Mouse (Mus musculus) hindbrain, embryonic 11.5 days (tissue): ENCODE results near the gene Hspa1b. TPM values are rescaled to one million over a fixed set of nuclear protein-coding genes. Genes with fewer than 3 reads are reported as not detected.
A peak's percentile ranks its signal among the peaks of the same experiment; 100 is the strongest.

Experiments
- ATAC-seq: fragments of 200-750 bp; cut with Nextera tagmentation; 2 replicates; pipeline ENCODE4 v1.8.0; 2017; ENCODE audit warnings: mild to moderate bottlenecking, moderate TSS enrichment, moderate library complexity; ENCODE audit not compliant: low FRiP score
- DNase-seq: peaks from one replicate; pipeline ENCODE4 v3.0.0-alpha.2; 2015; ENCODE audit warnings: low spot score
- H3K27ac ChIP-seq: fragments of 300-500 bp; sonication (generic); 2 replicates; pipeline ENCODE4 v1.5.1; 2014; ENCODE audit warnings: mild to moderate bottlenecking, low read depth, low read length
- H3K27me3 ChIP-seq: fragments of 300-500 bp; sonication (generic); 2 replicates; pipeline ENCODE4 v1.6.1; 2014; ENCODE audit warnings: mild to moderate bottlenecking, low read length, moderate library complexity, mixed read lengths; ENCODE audit not compliant: control insufficient read depth, insufficient read depth
- H3K36me3 ChIP-seq: fragments of 300-500 bp; sonication (generic); 2 replicates; pipeline ENCODE4 v1.6.1; 2014; ENCODE audit warnings: mild to moderate bottlenecking, low read length, moderate library complexity, mixed read lengths; ENCODE audit not compliant: control insufficient read depth, insufficient read depth
- H3K4me1 ChIP-seq: fragments of 300-500 bp; sonication (generic); replicated peaks from 2 replicates; pipeline ENCODE4 v1.6.1; 2014; ENCODE audit warnings: low read length, mixed read lengths; ENCODE audit not compliant: control insufficient read depth, insufficient read depth
- H3K4me2 ChIP-seq: fragments of 300-500 bp; sonication (generic); replicated peaks from 2 replicates; pipeline ENCODE4 v1.6.1; 2014; ENCODE audit warnings: mild to moderate bottlenecking, low read depth, low read length
- H3K4me3 ChIP-seq: fragments of 300-500 bp; sonication (generic); 2 replicates; pipeline ENCODE4 v1.5.1; 2014; ENCODE audit warnings: low read depth, low read length
- H3K9ac ChIP-seq: fragments of 300-500 bp; sonication (generic); 2 replicates; pipeline ENCODE4 v1.6.1; 2014; ENCODE audit warnings: low read depth, low read length
- H3K9me3 ChIP-seq: fragments of 300-500 bp; sonication (generic); 2 replicates; pipeline ENCODE4 v1.6.1; 2016; ENCODE audit warnings: low read length; ENCODE audit not compliant: control insufficient read depth
- WGBS: fragments of 180-500 bp; shearing (Covaris S2); extraction: QIAGEN DNeasy Blood & Tissue Kit; methylation state at CpG from one replicate; pipeline ENCODE4 v1.1.7; 2014; 5-methylcytosine and 5-hydroxymethylcytosine counted together
- polyA plus RNA-seq: library from polyadenylated mRNA; unstranded; fragments of >200 nt; fragmentation: Nextera tagmentation; extraction: Ambion mirVana; gene quantifications from 2 replicates; pipeline ENCODE4 v1.2.1, GENCODE M21; 2014

The Hspa1b gene
- polyA plus RNA-seq, 1 experiment from 2014 or later: 0.15 TPM

DNA sequence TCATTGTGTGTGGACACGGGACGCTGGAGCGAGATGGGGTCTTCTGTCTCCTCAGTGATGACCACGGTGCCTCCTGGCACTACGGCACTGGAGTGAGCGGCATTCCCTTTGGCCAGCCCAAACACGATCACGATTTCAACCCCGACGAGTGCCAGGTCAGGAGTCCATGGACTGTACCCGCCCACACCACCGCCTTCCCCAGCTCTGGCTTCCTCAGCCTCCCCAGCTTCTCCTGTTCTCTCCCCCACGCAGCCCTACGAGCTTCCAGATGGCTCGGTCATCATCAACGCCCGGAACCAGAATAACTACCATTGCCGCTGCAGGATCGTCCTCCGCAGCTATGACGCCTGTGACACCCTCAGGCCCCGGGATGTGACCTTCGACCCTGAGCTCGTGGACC is 25.0 kb downstream of the Hspa1b start:
- WGBS: 74% methylated on average over 23 of the region's 24 CpGs
- ATAC-seq (no peak), DNase-seq (no peak)
- no peaks in the 10 kb centered on the region for H3K36me3 ChIP-seq
- H3K9ac ChIP-seq: no peak overlapping the region
- no peaks in the 10 kb centered on the region for H3K9me3 ChIP-seq
- no peak overlapping the region for H3K4me3 ChIP-seq
- H3K4me1 ChIP-seq: 0 out of 2 replicates have a peak, but pooled peaks cover 3% of the 10 kb centered on the region
- H3K27me3 ChIP-seq: no peaks in the 10 kb centered on the region
- no peak overlapping the region for H3K4me2 ChIP-seq
- no peak overlapping the region for H3K27ac ChIP-seq

DNA sequence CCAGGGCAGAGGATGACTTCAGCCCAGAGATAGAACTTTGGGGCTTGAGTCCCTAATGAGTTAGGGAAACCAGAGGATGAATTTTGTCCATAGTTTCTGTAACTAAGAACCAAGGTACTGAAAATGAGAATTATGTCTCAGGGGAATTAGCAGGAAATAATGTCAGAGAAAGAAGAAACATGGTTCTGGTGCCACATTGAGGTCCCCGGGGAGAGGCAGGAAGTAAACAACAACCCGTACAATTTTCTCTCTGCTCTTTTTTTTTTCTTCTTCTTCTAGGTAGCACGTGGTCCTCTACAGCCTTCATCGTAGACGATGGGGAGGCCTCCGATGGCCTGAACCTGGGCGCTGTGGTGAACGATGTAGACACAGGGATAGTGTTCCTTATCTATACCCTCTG is 26.8 kb downstream of the Hspa1b start:
- 0 out of 2 replicates have a peak, but pooled peaks cover 3% of the 10 kb centered on the region for H3K4me1 ChIP-seq
- H3K9ac ChIP-seq: no peak overlapping the region
- H3K36me3 ChIP-seq: no peaks in the 10 kb centered on the region
- DNase-seq: no peak
- H3K27ac ChIP-seq: no peak overlapping the region
- 91% methylated on average over 8 of the region's 8 CpGs for WGBS
- no peaks in the 10 kb centered on the region for H3K9me3 ChIP-seq
- peak overlapping the region; percentile 69; the same call in 1 of the 2 replicates for H3K4me3 ChIP-seq
- H3K4me2 ChIP-seq: peak overlapping the region; percentile 93
- H3K27me3 ChIP-seq: no peaks in the 10 kb centered on the region
- no peak for ATAC-seq

DNA sequence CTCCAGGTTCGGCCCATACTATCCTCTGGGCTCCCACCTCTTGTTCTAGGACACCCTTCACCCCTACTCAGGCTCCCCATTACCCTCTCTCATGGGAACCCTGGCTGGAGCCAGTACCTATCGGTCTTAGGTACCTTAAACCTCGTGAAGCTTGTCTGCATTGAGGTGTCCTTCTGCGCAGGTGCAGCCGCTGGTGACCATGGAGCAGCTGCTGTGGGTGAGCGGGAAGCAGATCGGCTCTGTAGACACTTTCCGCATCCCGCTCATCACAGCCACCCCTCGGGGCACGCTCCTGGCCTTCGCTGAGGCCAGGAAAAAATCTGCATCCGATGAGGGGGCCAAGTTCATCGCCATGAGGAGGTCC is 27.3 kb downstream of the Hspa1b start:
- DNase-seq: no peak
- Histone ChIP-seq H3K4me2 (peak overlapping the region; percentile 93), H3K27me3 (no peaks in the 10 kb centered on the region), H3K27ac (no peak overlapping the region), H3K9me3 (no peaks in the 10 kb centered on the region), H3K4me3 (peak overlapping the region; percentile 69), H3K4me1 (0 out of 2 replicates have a peak, but pooled peaks cover 3% of the 10 kb centered on the region), H3K9ac (peak overlapping the region; percentile 75), H3K36me3 (no peaks in the 10 kb centered on the region)
- peak; percentile 56; the same call in 1 of the 2 replicates for ATAC-seq
- WGBS: 19% methylated on average over 14 of the region's 14 CpGs

DNA sequence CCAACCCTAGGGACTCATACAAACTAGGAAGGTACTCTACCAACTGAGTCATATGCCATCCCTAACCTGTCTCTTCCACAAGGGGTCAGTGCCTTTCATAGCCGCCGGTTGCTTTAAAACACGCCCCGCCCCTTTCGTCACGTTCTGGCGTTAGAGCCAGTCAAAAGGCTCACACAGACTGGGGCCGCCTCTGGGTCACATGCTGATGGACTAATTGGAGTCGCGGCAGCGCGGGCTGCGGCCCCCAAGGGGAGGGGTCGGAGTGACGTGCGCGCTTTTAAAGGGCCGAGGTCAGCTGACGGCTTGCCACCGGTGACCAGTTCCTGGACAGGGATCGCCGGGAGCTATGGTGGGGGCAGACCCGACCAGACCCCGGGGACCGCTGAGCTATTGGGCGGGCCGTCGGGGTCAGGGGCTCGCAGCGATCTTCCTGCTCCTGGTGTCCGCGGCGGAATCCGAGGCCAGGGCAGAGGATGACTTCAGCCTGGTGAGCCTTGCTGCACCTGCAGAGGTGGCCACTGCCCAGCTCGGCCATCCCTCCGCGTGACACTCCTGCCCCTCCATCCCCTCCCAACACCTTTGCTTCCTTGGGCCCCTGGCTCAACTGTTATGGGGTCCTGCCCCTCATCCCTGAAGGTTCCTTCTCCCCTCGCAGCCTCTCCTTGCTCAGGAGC is 27.8 kb downstream of the Hspa1b start, which contains the start of gene Neu1:
Neu1 (plus strand) TSS at position 193 of the 674 bp plus-strand sequence.
- Histone ChIP-seq H3K27me3 (no peaks in the 10 kb centered on the region), H3K9me3 (no peaks in the 10 kb centered on the region), H3K4me3 (peak within 1 kb of the TSS; percentile 69), H3K4me2 (peak within 1 kb of the TSS; percentile 93), H3K27ac (no peak within 1 kb of the TSS), H3K36me3 (no peaks in the 10 kb centered on the region), H3K4me1 (0 out of 2 replicates have a peak, but pooled peaks cover 3% of the 10 kb centered on the region), H3K9ac (peak within 1 kb of the TSS; percentile 75)
- DNase-seq (peak; percentile 98), ATAC-seq (peak; percentile 96)
- 1% methylated on average over 37 of the region's 38 CpGs for WGBS

DNA sequence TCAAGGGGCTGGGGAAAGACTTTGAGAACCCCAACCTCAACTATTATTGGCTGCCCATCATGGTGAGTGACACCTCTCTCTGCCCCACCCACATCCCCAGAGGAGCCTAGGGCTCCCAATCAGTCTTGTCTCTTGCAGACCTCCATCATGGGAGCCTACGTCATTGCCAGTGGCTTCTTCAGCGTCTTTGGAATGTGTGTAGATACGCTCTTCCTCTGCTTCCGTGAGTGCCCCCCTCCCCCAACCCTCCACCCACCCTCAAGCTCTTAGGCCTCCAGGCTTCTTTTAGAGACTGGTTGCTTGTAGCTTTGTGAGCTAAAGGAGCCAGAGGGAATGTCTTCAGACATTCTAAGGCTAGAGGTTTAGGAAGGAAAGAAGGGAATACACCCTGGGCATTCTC is 30.2 kb downstream of the Hspa1b start:
- Histone ChIP-seq H3K27ac (no peak overlapping the region), H3K9ac (no peak overlapping the region), H3K4me1 (0 out of 2 replicates have a peak, but pooled peaks cover 3% of the 10 kb centered on the region), H3K4me3 (no peak overlapping the region), H3K4me2 (no peak overlapping the region), H3K9me3 (no peaks in the 10 kb centered on the region), H3K36me3 (no peaks in the 10 kb centered on the region), H3K27me3 (no peaks in the 10 kb centered on the region)
- DNase-seq (no peak), ATAC-seq (no peak)
- 72% methylated on average over 4 of the region's 4 CpGs for WGBS

DNA sequence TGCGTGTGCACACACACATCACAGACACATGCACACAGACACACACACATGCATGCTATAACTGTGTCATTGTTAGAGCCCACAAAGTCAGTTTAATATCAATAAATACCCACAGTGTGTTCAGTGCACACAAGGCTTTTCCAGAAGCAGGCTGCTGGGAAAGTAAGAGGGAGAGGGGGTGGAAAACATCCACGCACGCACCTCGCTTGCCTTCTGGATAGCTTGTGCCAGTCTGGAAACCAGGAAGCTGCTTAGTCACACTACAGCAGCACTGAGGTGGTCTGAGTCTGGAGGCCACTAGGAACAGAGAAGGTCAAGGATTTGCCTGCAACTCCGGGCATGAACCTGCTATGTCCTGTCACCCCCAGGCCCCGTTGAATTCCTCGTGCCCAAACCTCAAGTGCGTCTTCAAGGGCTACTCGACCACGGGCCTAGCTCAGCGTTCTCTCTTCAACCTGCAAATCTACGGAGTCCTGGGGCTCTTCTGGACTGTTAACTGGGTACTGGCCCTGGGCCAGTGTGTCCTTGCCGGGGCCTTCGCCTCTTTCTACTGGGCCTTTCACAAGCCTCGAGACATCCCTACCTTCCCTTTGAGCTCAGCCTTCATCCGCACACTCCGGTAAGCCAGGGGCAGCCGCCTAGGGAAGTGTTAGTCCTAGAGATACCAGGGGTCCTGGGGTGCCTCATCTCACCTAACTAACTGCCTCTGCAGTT is 31.6 kb downstream of the Hspa1b start:
- no peaks in the 10 kb centered on the region for H3K36me3 ChIP-seq
- ATAC-seq: no peak
- H3K9me3 ChIP-seq: no peaks in the 10 kb centered on the region
- 0 out of 2 replicates have a peak, but pooled peaks cover 3% of the 10 kb centered on the region for H3K4me1 ChIP-seq
- 87% methylated on average over 18 of the region's 18 CpGs for WGBS
- no peak overlapping the region for H3K4me2 ChIP-seq
- H3K27me3 ChIP-seq: no peaks in the 10 kb centered on the region
- no peak for DNase-seq
- H3K4me3 ChIP-seq: no peak overlapping the region
- H3K27ac ChIP-seq: no peak overlapping the region
- no peak overlapping the region for H3K9ac ChIP-seq

DNA sequence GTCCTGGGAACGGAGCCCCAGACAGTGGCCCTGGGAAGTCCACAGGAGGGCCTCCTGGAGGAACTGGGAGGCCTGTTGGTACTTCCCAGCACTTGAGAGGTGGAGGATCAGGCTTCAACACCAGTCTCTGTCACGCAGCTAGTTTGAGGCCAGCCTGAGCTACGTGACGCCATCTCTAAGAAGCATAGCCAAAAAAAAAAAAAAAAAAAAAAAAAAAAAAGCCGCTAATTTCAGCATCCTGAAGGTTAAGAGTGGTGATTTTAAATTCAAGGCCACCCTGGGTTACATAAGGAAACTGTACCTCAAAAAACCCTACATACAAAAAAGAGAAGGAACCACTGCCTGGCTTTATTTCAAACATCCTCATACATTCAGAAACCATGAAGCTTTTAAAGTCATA is 34.8 kb downstream of the Hspa1b start:
- H3K27me3 ChIP-seq: no peaks in the 10 kb centered on the region
- H3K4me3 ChIP-seq: no peak overlapping the region
- H3K4me2 ChIP-seq: no peak overlapping the region
- no peaks in the 10 kb centered on the region for H3K4me1 ChIP-seq
- WGBS: 72% methylated on average over 5 of the region's 5 CpGs
- H3K27ac ChIP-seq: no peak overlapping the region
- no peak overlapping the region for H3K9ac ChIP-seq
- DNase-seq: no peak
- no peaks in the 10 kb centered on the region for H3K9me3 ChIP-seq
- no peaks in the 10 kb centered on the region for H3K36me3 ChIP-seq
- no peak for ATAC-seq

DNA sequence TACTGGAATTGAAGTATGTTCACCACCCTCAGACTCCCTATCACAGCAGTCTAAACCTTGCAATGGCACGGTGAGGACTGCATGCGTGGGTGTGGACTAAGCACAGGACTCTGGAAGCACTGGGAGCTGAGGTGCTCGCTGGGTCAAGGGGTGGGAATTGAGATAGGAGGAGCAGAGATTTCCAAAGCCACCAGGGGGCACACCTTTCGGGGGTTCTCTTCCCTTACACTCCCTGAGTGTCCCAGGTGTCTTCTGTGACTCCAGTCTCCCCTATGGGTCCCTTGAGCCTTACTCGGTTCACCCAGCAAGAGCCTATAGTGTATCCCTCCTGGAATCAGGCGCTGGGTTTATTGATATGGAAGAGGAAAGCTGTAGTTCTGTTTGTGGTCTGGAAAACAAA is 36.1 kb downstream of the Hspa1b start:
- H3K9me3 ChIP-seq: no peaks in the 10 kb centered on the region
- no peaks in the 10 kb centered on the region for H3K36me3 ChIP-seq
- no peak overlapping the region for H3K4me2 ChIP-seq
- ATAC-seq (no peak), DNase-seq (no peak)
- 57% methylated on average over 6 of the region's 6 CpGs for WGBS
- H3K4me3 ChIP-seq: no peak overlapping the region
- no peaks in the 10 kb centered on the region for H3K27me3 ChIP-seq
- no peak overlapping the region for H3K27ac ChIP-seq
- H3K9ac ChIP-seq: no peak overlapping the region
- H3K4me1 ChIP-seq: no peaks in the 10 kb centered on the region

DNA sequence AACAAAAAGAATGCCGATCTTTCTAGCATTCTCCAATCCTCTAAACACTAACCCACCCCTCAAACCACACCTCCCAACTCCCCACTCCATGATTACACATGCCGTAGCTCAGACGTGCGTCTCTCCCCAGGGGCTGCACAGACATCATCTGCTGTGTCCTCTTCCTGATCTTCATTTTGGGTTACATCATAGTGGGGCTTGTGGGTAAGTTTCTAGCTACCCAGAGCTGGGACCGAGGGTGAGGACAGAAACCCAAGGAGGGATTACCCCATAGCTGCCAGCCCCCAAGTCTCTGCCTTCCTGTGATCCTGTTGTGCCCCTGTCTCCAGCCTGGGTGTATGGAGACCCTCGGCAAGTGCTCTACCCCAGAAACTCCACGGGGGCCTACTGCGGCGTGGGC is 41.9 kb downstream of the Hspa1b start:
- no peak for DNase-seq
- H3K4me1 ChIP-seq: no peaks in the 10 kb centered on the region
- H3K9me3 ChIP-seq: no peaks in the 10 kb centered on the region
- H3K27ac ChIP-seq: no peak overlapping the region
- WGBS: 81% methylated on average over 9 of the region's 9 CpGs
- no peak overlapping the region for H3K4me3 ChIP-seq
- no peaks in the 10 kb centered on the region for H3K27me3 ChIP-seq
- H3K9ac ChIP-seq: no peak overlapping the region
- H3K36me3 ChIP-seq: peaks cover 9% of the 10 kb centered on the region
- no peak overlapping the region for H3K4me2 ChIP-seq
- no peak for ATAC-seq
